Mouse (Mus musculus) E14TG2a.4 (cell line): ENCODE results near the gene Grip1.

Experiments
- CTCF ChIP-seq: conservative IDR thresholded peaks from 2 replicates; pipeline ENCODE4 v1.5.1; 2014; ENCODE audit warnings: low read length
- NANOG ChIP-seq: IDR thresholded peaks from 2 replicates; pipeline ENCODE4 v1.6.1; 2014; ENCODE audit warnings: borderline replicate concordance, low read length, mixed read lengths

GRCm38 (mm10) chr10:120044714-120045234 lies 591.1 kb downstream of the Grip1 start:
- TF ChIP-seq CTCF, result no peak
- no peak for TF ChIP-seq NANOG
